15 mouse cellular contexts compared by ENCODE assay signal in genomic region chr8:124260371-124260770, GRCm38 (mm10). TPM values are rescaled to one million over a fixed set of nuclear protein-coding genes. Genes with fewer than 3 reads are reported as not detected.
DNase-seq lines count a peak whose midpoint lies in the region; ATAC-seq and TF ChIP-seq lines count a peak whose summit lies in the region.
"Had no signal": no experiment of that assay in that cellular context is flagged by ENCODE, and none has a peak within 500 bp of the region (broad histone marks: within the 10 kb centered on the region; RNA-seq: fewer than 3 reads in every experiment).

No protein-coding gene starts in this region.

- H3K9ac ChIP-seq in liver, embryonic 11.5 days (ENCODE audit: low read depth, low read length), result no peak overlapping the region
- no peak overlapping the region for H3K9ac ChIP-seq in liver, embryonic 12.5 days
- H3K9ac ChIP-seq: embryonic facial prominence, embryonic 12.5 days; hindbrain, embryonic 15.5 days; limb, embryonic 13.5 days had no signal

- peak; percentile 35; the same call in 1 of the 2 replicates for ATAC-seq in liver, embryonic 11.5 days (replicated peaks; ENCODE audit: low FRiP score)
- ATAC-seq in liver, embryonic 12.5 days, result peak; percentile 33

- peak; percentile 47 for DNase-seq in embryo, embryonic 10 days (ENCODE audit: low spot score)
- no peak for DNase-seq in embryo, embryonic 11 days
- no peak for DNase-seq in liver, embryonic 11.5 days (ENCODE audit: low spot score)
- DNase-seq in liver, result no peak
- DNase-seq in CD4-positive helper T cell, adult 2 months (ENCODE audit: low read depth, low spot score), result peak; percentile 59
- DNase-seq in layer of hippocampus, adult 2 months (ENCODE audit: low spot score in 2 of 2), result no peak
- DNase-seq in layer of hippocampus, adult 11-12 months (ENCODE audit: low spot score), result no peak
- DNase-seq: cerebellum, adult 2 months; kidney, postnatal 14 days had no signal

- peaks cover 27% of the 10 kb centered on the region for H3K4me1 ChIP-seq in liver, embryonic 11.5 days (replicated peaks; ENCODE audit: control insufficient read depth, insufficient read depth, low read length)
- peaks cover 81% of the 10 kb centered on the region for H3K4me1 ChIP-seq in liver, embryonic 12.5 days

- H3K4me3 ChIP-seq in liver, embryonic 11.5 days (ENCODE audit: low read depth, low read length), result no peak overlapping the region
- no peak overlapping the region for H3K4me3 ChIP-seq in liver, embryonic 12.5 days
- H3K4me3 ChIP-seq in layer of hippocampus, adult 2 months, result no peak overlapping the region
- H3K4me3 ChIP-seq: embryonic facial prominence, embryonic 12.5 days; heart, embryonic 10.5 days; hindbrain, embryonic 15.5 days; limb, embryonic 13.5 days had no signal

- no peaks in the 10 kb centered on the region for H3K27me3 ChIP-seq in liver, embryonic 11.5 days (replicated peaks; ENCODE audit: control insufficient read depth, insufficient read depth, low read length)
- no peaks in the 10 kb centered on the region for H3K27me3 ChIP-seq in liver, embryonic 12.5 days (replicated peaks)
- H3K27me3 ChIP-seq: embryonic facial prominence, embryonic 12.5 days; hindbrain, embryonic 15.5 days; limb, embryonic 13.5 days had no signal

- H3K27ac ChIP-seq in liver, embryonic 11.5 days (ENCODE audit: low read depth, low read length), result 0 out of 2 replicates have a peak overlapping the region, but pooled peaks have one; percentile 5
- peak overlapping the region; percentile 11; the same call in 1 of the 2 replicates for H3K27ac ChIP-seq in liver, embryonic 12.5 days
- no peak overlapping the region for H3K27ac ChIP-seq in layer of hippocampus, adult 2 months
- H3K27ac ChIP-seq: embryonic facial prominence, embryonic 12.5 days; heart, embryonic 10.5 days; hindbrain, embryonic 15.5 days; limb, embryonic 13.5 days had no signal

- no peaks in the 10 kb centered on the region for H3K9me3 ChIP-seq in liver, embryonic 11.5 days (ENCODE audit: control insufficient read depth, low read length)
- H3K9me3 ChIP-seq in liver, embryonic 12.5 days (replicated peaks), result no peaks in the 10 kb centered on the region
- H3K9me3 ChIP-seq: embryonic facial prominence, embryonic 12.5 days; heart, embryonic 10.5 days; hindbrain, embryonic 15.5 days; limb, embryonic 13.5 days had no signal

- no peaks in the 10 kb centered on the region for H3K36me3 ChIP-seq in liver, embryonic 11.5 days (ENCODE audit: control insufficient read depth, insufficient read depth, low read length)
- H3K36me3 ChIP-seq in liver, embryonic 12.5 days, result no peaks in the 10 kb centered on the region
- H3K36me3 ChIP-seq: embryonic facial prominence, embryonic 12.5 days; G1E; heart, embryonic 10.5 days; hindbrain, embryonic 15.5 days had no signal

- no peak for TF ChIP-seq CTCF in layer of hippocampus, adult 2 months (conservative IDR thresholded peaks at IDR 0.05)

- no peak overlapping the region for H3K4me2 ChIP-seq in liver, embryonic 11.5 days
- H3K4me2 ChIP-seq in liver, embryonic 12.5 days, result no peak overlapping the region
- H3K4me2 ChIP-seq: embryonic facial prominence, embryonic 12.5 days; hindbrain, embryonic 15.5 days; limb, embryonic 13.5 days had no signal

- WGBS in liver, embryonic 11.5 days, result 51% methylated on average over 12 of the region's 12 CpGs
- WGBS in liver, embryonic 12.5 days (ENCODE audit: insufficient replicate concordance), result 32% methylated on average over 12 of the region's 12 CpGs

RNA-seq across cellular contexts. Expression of gene Galnt2, which starts 29.2 kb away (rescaled TPM):
- polyA plus RNA-seq in liver, embryonic 11.5 days (2014; fragmentation: Nextera tagmentation; extraction: Ambion mirVana), result 46.6 and 48.6 TPM in 2 replicates
- polyA plus RNA-seq in liver, embryonic 12.5 days (2016; fragmentation: Nextera tagmentation; extraction: Ambion mirVana), result 36.6 and 37.5 TPM in 2 replicates
- 10 to 100 TPM; 34.5 to 44.5 TPM for total RNA-seq in layer of hippocampus, adult 2 months (2021)
- total RNA-seq: G1E had no signal
- polyA plus RNA-seq: G1E had no signal

Comparison
In these comparisons a context has a peak if more than half of its experiments do, and no peak if none do; other contexts are left out.
1. DNase-seq: peak in embryo, embryonic 10 days (single experiment) and CD4-positive helper T cell, adult 2 months (single experiment); none in embryo, embryonic 11 days (single experiment), liver, embryonic 11.5 days (single experiment), liver (single experiment), layer of hippocampus, adult 2 months (0 of 2) and layer of hippocampus, adult 11-12 months (single experiment).